Mouse (Mus musculus) gastrocnemius, postnatal 4 days (tissue): ENCODE measurements around the gene Gm38392. TPM values are rescaled to one million over a fixed set of nuclear protein-coding genes. Genes with fewer than 3 reads are reported as not detected.

ENCODE experiments used
- DNase-seq, 2 experiments: peaks; one replicate each; pipeline ENCODE4 v3.0.0; 2021 to 2022; ENCODE audit warnings: low spot score in 2 of 2, mixed read lengths in 2 of 2
- total RNA-seq, 2 experiments: library from RNA; stranded (reverse); gene quantifications; 2 replicates each; pipeline ENCODE4 v1.2.3; 2021

Gm38392 gene
- total RNA-seq, 2 experiments from 2014 or later = 0.26 to 0.59 TPM

- no peak for DNase-seq
Observed at GRCm38 (mm10) chr3:88237161-88237555, 49.9 kb downstream of the Gm38392 start.

- no peak for DNase-seq
Observed at GRCm38 (mm10) chr3:88235616-88236015, 51.4 kb downstream of the Gm38392 start.

- DNase-seq = no peak
Observed at GRCm38 (mm10) chr3:88235216-88235615, 51.8 kb downstream of the Gm38392 start.

- DNase-seq = no peak
Observed at GRCm38 (mm10) chr3:88234041-88234440, 53.0 kb downstream of the Gm38392 start.

- DNase-seq = no peak
Observed at GRCm38 (mm10) chr3:88232851-88233649, 54.0 kb downstream of the Gm38392 start.

- no peak for DNase-seq
Observed at GRCm38 (mm10) chr3:88232301-88232702, 54.7 kb downstream of the Gm38392 start.

GRCm38 (mm10) chr3:88231061-88231641 lies 55.9 kb downstream of the Gm38392 start:
- DNase-seq = no peak

GRCm38 (mm10) chr3:88230262-88231047 lies 56.6 kb downstream of the Gm38392 start:
- DNase-seq = no peak

- no peak for DNase-seq
Observed at GRCm38 (mm10) chr3:88229526-88229925, 57.5 kb downstream of the Gm38392 start.

- DNase-seq = no peak
Observed at GRCm38 (mm10) chr3:88228906-88229305, 58.1 kb downstream of the Gm38392 start.

GRCm38 (mm10) chr3:88227976-88228375 lies 59.0 kb downstream of the Gm38392 start:
- DNase-seq = no peak

GRCm38 (mm10) chr3:88227260-88227659 lies 59.8 kb downstream of the Gm38392 start:
- no peak for DNase-seq

GRCm38 (mm10) chr3:88226101-88226845 lies 60.7 kb downstream of the Gm38392 start:
- DNase-seq = no peak

GRCm38 (mm10) chr3:88224929-88225328 lies 62.1 kb downstream of the Gm38392 start:
- DNase-seq = no peak

- DNase-seq = no peak
Observed at GRCm38 (mm10) chr3:88222446-88222845, 64.6 kb downstream of the Gm38392 start.

- no peak for DNase-seq
Observed at GRCm38 (mm10) chr3:88221519-88222390, 65.3 kb downstream of the Gm38392 start.

- peak in 1 of 2 experiments; percentile 76 for DNase-seq
Observed at GRCm38 (mm10) chr3:88220842-88221241, 66.2 kb downstream of the Gm38392 start.

GRCm38 (mm10) chr3:88219940-88220339 lies 67.1 kb downstream of the Gm38392 start:
- no peak for DNase-seq

GRCm38 (mm10) chr3:88217679-88218078 lies 69.3 kb downstream of the Gm38392 start:
- DNase-seq = no peak
